Mouse (Mus musculus): ENCODE data around the gene Actn1. TPM values are rescaled to one million over a fixed set of nuclear protein-coding genes. Genes with fewer than 3 reads are reported as not detected.
A peak's percentile ranks its signal among the peaks of the same experiment; 100 is the strongest.

Gene Actn1
- total and polyA plus RNA-seq, 3 experiments, result 29.0 to 31.7 (median 30.6) TPM

DNA sequence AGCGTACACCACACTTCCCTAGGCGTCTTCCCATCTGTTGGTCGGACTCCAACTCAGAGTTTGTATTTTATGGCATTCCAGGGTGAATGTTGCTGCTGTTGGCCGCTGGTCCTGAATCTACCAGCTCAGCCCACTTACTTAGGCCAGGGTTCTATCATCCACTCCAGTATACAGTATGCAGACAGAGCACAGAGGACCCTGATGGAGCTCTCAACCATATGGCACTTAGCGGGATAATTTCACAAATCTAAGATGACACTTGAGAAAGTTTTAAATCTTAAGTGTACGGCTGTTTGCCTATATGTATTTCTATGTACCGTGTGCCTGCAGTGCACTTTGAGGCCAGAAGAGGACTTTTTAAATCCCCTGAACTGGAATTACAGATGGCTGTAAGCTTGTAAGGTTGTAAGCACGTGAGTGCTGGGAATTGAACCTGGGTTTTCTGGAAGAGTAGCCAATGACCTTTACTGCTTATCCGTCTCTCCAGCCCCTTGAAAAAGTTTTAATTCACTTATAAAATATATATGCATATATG is 127.1 kb downstream of the Actn1 start:
- no peak; the same call in none of the 2 replicates for TF ChIP-seq CTCF (IDR thresholded peaks at IDR 0.05)
- TF ChIP-seq POLR2A (IDR thresholded peaks at IDR 0.05; ENCODE audit: insufficient read depth, low read depth, low read length), result no peak
- TF ChIP-seq EP300 (IDR thresholded peaks at IDR 0.05; ENCODE audit: insufficient read depth, low read depth, low read length), result no peak
- peaks cover 23% of the 10 kb centered on the region for H3K4me1 ChIP-seq (ENCODE audit: control insufficient read depth, insufficient read depth, low read length)
- intact Hi-C loops (cut with DNase I), result loop anchor here (5.0 kb wide), 2 partner anchors 246 to 391 kb away; no protein-coding TSS in a partner anchor
- no peak overlapping the region for H3K9ac ChIP-seq (ENCODE audit: low read depth, low read length)
- no peak overlapping the region; the same call in 1 of the 2 replicates for H3K4me3 ChIP-seq
- DNase-seq, result no peak
- WGBS, result 49% methylated on average over 9 of the region's 9 CpGs
- no peaks in the 10 kb centered on the region for H3K79me2 ChIP-seq (replicated peaks; ENCODE audit: control insufficient read depth, insufficient read depth, low read length)
- peak overlapping the region; percentile 99 for H3K27ac ChIP-seq
- no peaks in the 10 kb centered on the region for H3K27me3 ChIP-seq (ENCODE audit: control insufficient read depth, insufficient read depth, low read length)
- peaks cover 6% of the 10 kb centered on the region; the same call in 1 of the 2 replicates for H3K36me3 ChIP-seq (ENCODE audit: control insufficient read depth, insufficient read depth, low read length)

DNA sequence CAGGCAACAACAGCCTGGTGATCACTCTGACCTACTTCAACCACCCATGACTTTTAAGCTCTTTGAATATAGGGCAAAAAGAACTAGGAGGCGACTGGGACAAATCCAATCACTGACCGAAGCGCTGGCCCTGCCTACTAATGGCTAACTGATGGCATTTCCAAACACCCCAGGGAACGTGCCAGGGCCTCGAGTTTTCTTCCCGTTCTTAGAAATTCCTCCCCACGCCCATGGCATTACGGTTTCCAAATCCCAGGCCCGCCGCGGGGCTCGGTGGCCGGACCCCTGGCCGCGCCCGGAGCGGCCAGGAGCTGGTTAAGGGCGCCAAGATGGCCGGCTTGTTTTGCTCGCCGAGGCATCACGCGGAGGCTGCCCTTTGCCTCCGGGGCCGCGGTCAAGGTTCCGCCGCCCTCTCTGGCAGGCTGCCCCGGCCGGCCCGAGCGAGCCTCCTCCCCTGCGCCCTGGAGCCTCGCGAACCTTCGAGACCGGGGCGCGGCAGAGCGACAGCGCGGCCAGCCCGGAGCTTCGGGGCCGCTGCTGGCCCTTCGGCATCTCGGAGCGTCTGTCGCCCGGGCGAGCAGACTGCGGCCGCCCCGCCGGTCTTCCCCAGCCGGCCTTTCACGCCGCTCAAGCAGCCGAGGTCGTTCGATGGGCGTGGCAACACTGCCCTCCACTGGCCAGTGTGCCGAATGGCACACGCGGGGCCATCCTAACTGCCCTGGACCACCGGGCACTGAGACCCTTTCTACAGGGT is 127.7 kb downstream of the Actn1 start:
- Histone ChIP-seq H3K4me3 (peak overlapping the region; percentile 53), H3K4me1 (ENCODE audit: control insufficient read depth, insufficient read depth, low read length) (peaks cover 23% of the 10 kb centered on the region), H3K79me2 (replicated peaks; ENCODE audit: control insufficient read depth, insufficient read depth, low read length) (no peaks in the 10 kb centered on the region), H3K27ac (peak overlapping the region; percentile 99), H3K9ac (ENCODE audit: low read depth, low read length) (peak overlapping the region; percentile 95), H3K36me3 (ENCODE audit: control insufficient read depth, insufficient read depth, low read length) (peaks cover 6% of the 10 kb centered on the region; the same call in 1 of the 2 replicates), H3K27me3 (ENCODE audit: control insufficient read depth, insufficient read depth, low read length) (no peaks in the 10 kb centered on the region)
- WGBS, result under 1% methylated on average over 64 of the region's 66 CpGs
- intact Hi-C loops (cut with DNase I), result loop anchor here (1.0 to 5.0 kb wide), 4 partner anchors 19 to 519 kb away; partner anchors contain the start of gene Zfp36l1
- DNase-seq, result peak; percentile 95
- 0 out of 2 replicates have a peak, but pooled peaks have one; percentile 47 for TF ChIP-seq POLR2A (IDR thresholded peaks at IDR 0.05; ENCODE audit: insufficient read depth, low read depth, low read length)
- TF ChIP-seq EP300 (IDR thresholded peaks at IDR 0.05; ENCODE audit: insufficient read depth, low read depth, low read length), result peak; percentile 88
- peak; percentile 91 for TF ChIP-seq CTCF (IDR thresholded peaks at IDR 0.05)

DNA sequence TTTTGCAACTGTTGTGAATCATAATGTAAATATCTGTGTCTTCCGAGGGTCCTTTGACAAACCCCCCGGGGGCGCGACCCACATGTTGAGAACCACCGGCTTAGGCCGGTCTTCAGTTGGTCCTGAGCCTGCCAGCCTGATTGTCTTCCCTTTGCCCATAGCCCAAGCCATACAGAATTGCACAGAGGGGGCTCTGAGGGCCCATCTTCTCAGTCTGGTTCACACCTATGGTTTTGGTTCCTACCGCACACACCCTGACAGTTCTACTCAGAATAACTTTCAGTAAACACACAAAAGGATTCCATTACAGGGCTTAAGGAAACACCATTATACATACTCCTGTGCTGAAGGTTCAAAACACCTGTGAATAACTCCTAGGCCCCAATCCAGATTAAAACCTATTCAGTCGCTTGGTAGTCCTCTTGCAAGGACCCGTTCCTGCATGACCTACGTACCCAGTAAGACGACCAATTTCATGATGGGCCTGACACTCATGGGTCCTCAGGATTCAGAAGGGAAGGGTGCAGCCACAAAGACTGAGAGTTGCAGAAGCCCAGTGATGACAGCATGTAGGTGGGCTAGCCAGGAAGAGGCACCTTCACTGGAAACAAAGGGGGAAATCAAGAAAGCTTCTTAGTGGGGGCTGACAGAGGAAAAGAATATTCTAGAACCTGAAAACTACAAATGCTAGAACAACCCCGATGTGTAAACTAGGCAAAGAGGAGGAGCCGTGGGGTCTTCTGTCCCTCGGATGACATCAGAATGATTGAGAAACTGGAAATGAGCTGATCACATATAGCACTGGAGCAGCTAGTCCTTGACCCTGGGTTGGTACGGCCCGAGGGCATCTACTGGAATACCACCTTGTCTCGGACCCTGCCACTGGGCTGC is 128.6 kb downstream of the Actn1 start:
- 41% methylated on average over 17 of the region's 17 CpGs for WGBS
- TF ChIP-seq CTCF (IDR thresholded peaks at IDR 0.05), result no peak
- TF ChIP-seq POLR2A (IDR thresholded peaks at IDR 0.05; ENCODE audit: insufficient read depth, low read depth, low read length), result 0 out of 2 replicates have a peak, but pooled peaks have one; percentile 11
- TF ChIP-seq EP300 (IDR thresholded peaks at IDR 0.05; ENCODE audit: insufficient read depth, low read depth, low read length), result peak; percentile 23; the same call in 1 of the 2 replicates
- no peaks in the 10 kb centered on the region for H3K27me3 ChIP-seq (ENCODE audit: control insufficient read depth, insufficient read depth, low read length)
- H3K27ac ChIP-seq, result peak overlapping the region; percentile 99
- peak overlapping the region; percentile 95 for H3K9ac ChIP-seq (ENCODE audit: low read depth, low read length)
- H3K4me3 ChIP-seq, result peak overlapping the region; percentile 53
- no peaks in the 10 kb centered on the region for H3K79me2 ChIP-seq (replicated peaks; ENCODE audit: control insufficient read depth, insufficient read depth, low read length)
- peaks cover 6% of the 10 kb centered on the region; the same call in 1 of the 2 replicates for H3K36me3 ChIP-seq (ENCODE audit: control insufficient read depth, insufficient read depth, low read length)
- intact Hi-C loops (cut with DNase I), result loop anchor here (1.0 to 5.0 kb wide), 4 partner anchors 18 to 518 kb away; partner anchors contain the start of gene Zfp36l1
- DNase-seq, result peak in 1 of 2 experiments; percentile 51
- peaks cover 23% of the 10 kb centered on the region for H3K4me1 ChIP-seq (ENCODE audit: control insufficient read depth, insufficient read depth, low read length)

DNA sequence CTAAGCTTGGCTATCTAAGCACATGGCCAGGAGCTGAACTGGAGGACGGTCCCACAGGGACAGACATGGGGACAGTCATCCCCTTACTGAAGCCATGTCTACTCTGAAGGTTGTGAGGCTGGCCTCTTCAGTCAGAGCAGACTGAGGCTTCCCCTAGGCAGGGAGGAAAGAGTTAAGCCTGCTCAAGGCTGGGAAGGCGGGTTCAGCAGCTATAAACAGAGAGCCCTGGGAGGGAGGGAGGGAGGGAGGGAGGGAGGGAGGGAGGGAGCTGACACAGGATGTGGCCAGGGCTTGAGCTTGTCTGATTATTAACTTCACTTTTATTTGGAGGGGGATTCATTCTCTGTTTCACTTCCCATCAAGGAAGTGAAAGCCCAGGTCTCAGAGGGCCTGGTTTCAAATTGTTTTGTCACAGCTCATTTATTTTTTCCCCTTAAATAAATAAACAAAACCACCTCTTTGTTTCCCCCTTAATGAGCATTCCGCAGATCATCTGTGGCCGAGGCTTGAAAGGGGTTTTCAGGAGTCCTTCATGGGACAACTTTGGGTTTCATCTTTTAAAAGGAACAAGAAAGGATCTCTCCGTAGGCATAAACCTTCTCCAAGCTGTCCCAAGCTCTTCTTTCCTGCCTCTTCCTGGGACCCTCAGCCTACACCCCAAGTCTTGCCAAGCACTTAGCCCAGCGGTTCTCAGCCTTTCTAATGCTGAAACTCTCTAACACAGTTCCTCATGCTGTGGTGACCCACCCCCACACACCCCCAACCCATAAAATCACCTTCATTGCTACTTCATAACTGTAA is 129.4 kb downstream of the Actn1 start:
- TF ChIP-seq POLR2A (IDR thresholded peaks at IDR 0.05; ENCODE audit: insufficient read depth, low read depth, low read length) (0 out of 2 replicates have a peak, but pooled peaks have one; percentile 34), EP300 (IDR thresholded peaks at IDR 0.05; ENCODE audit: insufficient read depth, low read depth, low read length) (no peak)
- Histone ChIP-seq H3K4me1 (ENCODE audit: control insufficient read depth, insufficient read depth, low read length) (peaks cover 20% of the 10 kb centered on the region), H3K4me3 (no peak overlapping the region; the same call in 1 of the 2 replicates), H3K36me3 (ENCODE audit: control insufficient read depth, insufficient read depth, low read length) (peaks cover 6% of the 10 kb centered on the region; the same call in 1 of the 2 replicates), H3K79me2 (replicated peaks; ENCODE audit: control insufficient read depth, insufficient read depth, low read length) (no peaks in the 10 kb centered on the region), H3K27me3 (ENCODE audit: control insufficient read depth, insufficient read depth, low read length) (no peaks in the 10 kb centered on the region), H3K27ac (peak overlapping the region; percentile 99), H3K9ac (ENCODE audit: low read depth, low read length) (peak overlapping the region; percentile 7)
- WGBS, result 7% methylated on average over 6 of the region's 6 CpGs
- DNase-seq, result peak; percentile 51 to 59
- intact Hi-C loops (cut with DNase I), result loop anchor here (5.0 kb wide), 2 partner anchors 243 to 388 kb away; no protein-coding TSS in a partner anchor

DNA sequence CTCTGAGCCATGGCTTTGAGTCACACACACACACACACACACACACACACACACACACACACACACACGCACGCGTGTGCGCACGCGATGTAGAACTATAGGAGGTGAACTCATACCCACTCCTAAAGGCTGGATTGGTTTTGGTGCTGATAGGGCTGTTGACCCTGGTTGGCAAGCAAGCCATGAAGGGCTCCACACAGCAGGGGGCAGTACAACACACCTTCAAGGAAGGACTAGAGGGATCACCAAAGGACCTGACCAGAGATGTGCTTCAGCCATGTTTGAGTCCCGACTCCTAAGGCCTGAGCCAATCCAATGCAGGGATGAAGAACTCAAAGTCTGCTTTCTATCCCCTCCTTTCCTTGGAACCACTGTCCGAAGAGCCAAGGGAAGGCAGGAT is 130.6 kb downstream of the Actn1 start:
- peaks cover 6% of the 10 kb centered on the region; the same call in 1 of the 2 replicates for H3K36me3 ChIP-seq (ENCODE audit: control insufficient read depth, insufficient read depth, low read length)
- no peak overlapping the region for H3K9ac ChIP-seq (ENCODE audit: low read depth, low read length)
- WGBS, result 91% methylated on average over 8 of the region's 8 CpGs
- DNase-seq, result peak in 1 of 2 experiments; percentile 39
- no peak for TF ChIP-seq POLR2A (IDR thresholded peaks at IDR 0.05; ENCODE audit: insufficient read depth, low read depth, low read length)
- peak; percentile 57 for TF ChIP-seq CTCF (IDR thresholded peaks at IDR 0.05)
- no peak for TF ChIP-seq EP300 (IDR thresholded peaks at IDR 0.05; ENCODE audit: insufficient read depth, low read depth, low read length)
- H3K79me2 ChIP-seq (replicated peaks; ENCODE audit: control insufficient read depth, insufficient read depth, low read length), result no peaks in the 10 kb centered on the region
- H3K27ac ChIP-seq, result peak overlapping the region; percentile 99
- intact Hi-C loops (cut with DNase I), result no loop called here
- peaks cover 20% of the 10 kb centered on the region for H3K4me1 ChIP-seq (ENCODE audit: control insufficient read depth, insufficient read depth, low read length)
- H3K4me3 ChIP-seq, result no peak overlapping the region
- H3K27me3 ChIP-seq (ENCODE audit: control insufficient read depth, insufficient read depth, low read length), result no peaks in the 10 kb centered on the region

All from heart, adult 2 months (tissue).